Mouse (Mus musculus) CH12.LX (cell line): ENCODE data around the gene Cwc22. TPM values are rescaled to one million over a fixed set of nuclear protein-coding genes. Genes with fewer than 3 reads are reported as not detected.

Source experiments
- DNase-seq: peaks from one replicate; pipeline ENCODE4 v3.0.0-alpha.2; 2013; ENCODE audit errors: extremely low read depth
- H3K27ac ChIP-seq: 2 replicates; pipeline ENCODE4 v1.5.1; 2012; ENCODE audit warnings: low read depth, mild to moderate bottlenecking, control low read depth, moderate library complexity; ENCODE audit not compliant: insufficient read depth
- H3K27me3 ChIP-seq: replicated peaks from 2 replicates; pipeline ENCODE3; 2012; ENCODE audit warnings: inconsistent platforms
- H3K36me3 ChIP-seq, 2 experiments: replicated peaks in 1 of 2; 2 replicates each; pipeline versions ENCODE3 to v1.6.1; 2012; ENCODE audit warnings: inconsistent platforms in 1 of 2, low read length in 1 of 2, mild to moderate bottlenecking in 1 of 2, mixed read lengths in 1 of 2, moderate library complexity in 1 of 2; ENCODE audit not compliant: control insufficient read depth in 1 of 2, insufficient read depth in 1 of 2
- H3K4me1 ChIP-seq, 2 experiments: 2 replicates each; pipeline ENCODE4 v1.6.1; 2012; ENCODE audit warnings: inconsistent platforms in 1 of 2, moderate library complexity in 1 of 2; ENCODE audit not compliant: insufficient read depth in 2 of 2, control insufficient read depth in 1 of 2
- H3K4me2 ChIP-seq: 2 replicates; pipeline ENCODE4 v1.6.1; 2012; ENCODE audit warnings: low read depth, mild to moderate bottlenecking, control low read depth; ENCODE audit not compliant: poor library complexity, insufficient read depth, severe bottlenecking
- H3K4me3 ChIP-seq, 3 experiments: fragments of 150-350 bp in 1 of 3; sonication (generic) in 1 of 3; replicated peaks in 1 of 3; 2 replicates each; pipeline versions ENCODE3 to v1.5.1; 2011 to 2012; ENCODE audit warnings: low read depth in 2 of 3, low read length in 2 of 3, mild to moderate bottlenecking in 2 of 3, moderate library complexity in 2 of 3, control low read depth in 1 of 3, improper control_type of control experiment in 1 of 3, inconsistent platforms in 1 of 3, mixed read lengths in 1 of 3; ENCODE audit not compliant: poor library complexity in 1 of 3
- H3K79me2 ChIP-seq: replicated peaks from 2 replicates; pipeline ENCODE4 v1.6.1; 2012; ENCODE audit warnings: mild to moderate bottlenecking, moderate library complexity; ENCODE audit not compliant: control insufficient read depth, poor library complexity, insufficient read depth, severe bottlenecking; ENCODE audit errors: extremely low read depth
- H3K9ac ChIP-seq: 2 replicates; pipeline ENCODE4 v1.6.1; 2012; ENCODE audit warnings: low read depth, mild to moderate bottlenecking, control low read depth, moderate library complexity; ENCODE audit not compliant: insufficient read depth
- H3K9me3 ChIP-seq: replicated peaks from 2 replicates; pipeline ENCODE3; 2012; ENCODE audit warnings: low read length, inconsistent platforms, mixed read lengths
- BHLHE40 ChIP-seq: IDR thresholded peaks from 2 replicates; pipeline ENCODE4 v1.6.1; 2011; ENCODE audit warnings: mild to moderate bottlenecking, low read depth, low read length, improper control_type of control experiment
- CHD1 ChIP-seq: IDR thresholded peaks from 2 replicates; pipeline ENCODE4 v1.6.1; 2012; ENCODE audit warnings: low read depth, low read length, improper control_type of control experiment, inconsistent platforms
- CHD2 ChIP-seq: IDR thresholded peaks from 2 replicates; pipeline ENCODE4 v1.6.1; 2011; ENCODE audit warnings: low read length, improper control_type of control experiment
- ELF1 ChIP-seq: IDR thresholded peaks from 2 replicates; pipeline ENCODE4 v1.6.1; 2014; ENCODE audit warnings: low read depth, mild to moderate bottlenecking, inconsistent platforms, low read length, improper control_type of control experiment
- EP300 ChIP-seq: IDR thresholded peaks from 2 replicates; pipeline ENCODE4 v1.6.1; 2011; ENCODE audit warnings: low read length, improper control_type of control experiment
- ETS1 ChIP-seq: conservative IDR thresholded peaks from 2 replicates; pipeline ENCODE4 v1.6.1; 2012; ENCODE audit warnings: low read depth, mild to moderate bottlenecking, inconsistent platforms, low read length, improper control_type of control experiment, moderate library complexity
- JUND ChIP-seq: conservative IDR thresholded peaks from 2 replicates; pipeline ENCODE4 v1.6.1; 2011; ENCODE audit warnings: low read depth, low read length, improper control_type of control experiment
- KAT2A ChIP-seq: IDR thresholded peaks from 2 replicates; pipeline ENCODE4 v1.6.1; 2012; ENCODE audit warnings: low read length, improper control_type of control experiment, inconsistent platforms; ENCODE audit not compliant: insufficient replicate concordance
- MAFK ChIP-seq: IDR thresholded peaks from 2 replicates; pipeline ENCODE4 v1.6.1; 2011; ENCODE audit warnings: low read length, improper control_type of control experiment; ENCODE audit not compliant: insufficient replicate concordance
- MAX ChIP-seq: IDR thresholded peaks from 2 replicates; pipeline ENCODE4 v1.6.1; 2011; ENCODE audit warnings: low read length, improper control_type of control experiment
- MXI1 ChIP-seq: IDR thresholded peaks from 2 replicates; pipeline ENCODE4 v1.6.1; 2011; ENCODE audit warnings: mild to moderate bottlenecking, low read depth, low read length, improper control_type of control experiment
- MYC ChIP-seq: IDR thresholded peaks from 2 replicates; pipeline ENCODE4 v1.6.1; 2011; ENCODE audit warnings: low read depth, mild to moderate bottlenecking, improper control_type of control experiment, low read length
- NELFE ChIP-seq: IDR thresholded peaks from 2 replicates; pipeline ENCODE4 v1.6.1; 2011; ENCODE audit warnings: low read depth, low read length, improper control_type of control experiment
- PAX5 ChIP-seq: IDR thresholded peaks from 2 replicates; pipeline ENCODE4 v1.6.1; 2012; ENCODE audit warnings: low read length, inconsistent platforms, mixed read lengths
- RAD21 ChIP-seq: IDR thresholded peaks from 2 replicates; pipeline ENCODE4 v1.6.1; 2011; ENCODE audit warnings: low read depth, mild to moderate bottlenecking, low read length, improper control_type of control experiment, moderate library complexity
- RCOR1 ChIP-seq: conservative IDR thresholded peaks from 2 replicates; pipeline ENCODE4 v1.6.1; 2012; ENCODE audit warnings: low read depth, mild to moderate bottlenecking, inconsistent platforms, low read length, improper control_type of control experiment
- UBTF ChIP-seq: IDR thresholded peaks from 2 replicates; pipeline ENCODE4 v1.6.1; 2012; ENCODE audit warnings: low read depth, mild to moderate bottlenecking, inconsistent platforms, low read length, improper control_type of control experiment, moderate library complexity
- USF1 ChIP-seq: IDR thresholded peaks from 2 replicates; pipeline ENCODE4 v1.6.1; 2014; ENCODE audit warnings: low read depth, mild to moderate bottlenecking, inconsistent platforms, low read length, improper control_type of control experiment
- USF2 ChIP-seq: conservative IDR thresholded peaks from 2 replicates; pipeline ENCODE4 v1.6.1; 2011; ENCODE audit warnings: low read depth, low read length, improper control_type of control experiment
- ZC3H11A ChIP-seq: IDR thresholded peaks from 2 replicates; pipeline ENCODE4 v1.6.1; 2012; ENCODE audit warnings: low read depth, mild to moderate bottlenecking, inconsistent platforms, low read length, improper control_type of control experiment
- ZMIZ1 ChIP-seq: IDR thresholded peaks from 2 replicates; pipeline ENCODE4 v1.6.1; 2012; ENCODE audit warnings: low read depth, mild to moderate bottlenecking, inconsistent platforms, low read length, improper control_type of control experiment
- ZNF384 ChIP-seq: IDR thresholded peaks from 2 replicates; pipeline ENCODE4 v1.6.1; 2012; ENCODE audit warnings: low read depth, low read length, improper control_type of control experiment, inconsistent platforms
- dilution Hi-C: fragments of 300-500 bp; cut with MboI; formaldehyde crosslinking; loops from 2 replicates; pipeline ENCODE4 v1.14.3; 2020; ENCODE audit warnings: low sequenced_read_pairs; ENCODE audit not compliant: extremely low pct_unique_long_range_greater_than_20kb, extremely low pct_ligation_motif_present
- in situ Hi-C: fragments of 300-500 bp; cut with MboI; formaldehyde crosslinking; loops from 3 replicates; pipeline ENCODE4 v1.14.3; 2019; ENCODE audit warnings: low sequenced_read_pairs, low pct_ligation_motif_present, low pct_unique_long_range_greater_than_20kb, mixed read lengths
- polyA plus RNA-seq: library from polyadenylated mRNA; unstranded; fragments of >175 nt; gene quantifications from 2 replicates; pipeline ENCODE4 v1.2.1, GENCODE M21; 2012; ENCODE audit warnings: low read depth; ENCODE audit not compliant: insufficient read length
- total RNA-seq, 2 experiments: library from RNA; depleted of rRNA; stranded (reverse); fragments of 300-350 nt in 1 of 2; fragments of >200 nt in 1 of 2; gene quantifications; 2 replicates each; pipeline ENCODE4 v1.2.3; 2012 to 2014

Gene Cwc22
- total and polyA plus RNA-seq, 3 experiments = 51.3 to 74.5 (median 53.2) TPM

DNA sequence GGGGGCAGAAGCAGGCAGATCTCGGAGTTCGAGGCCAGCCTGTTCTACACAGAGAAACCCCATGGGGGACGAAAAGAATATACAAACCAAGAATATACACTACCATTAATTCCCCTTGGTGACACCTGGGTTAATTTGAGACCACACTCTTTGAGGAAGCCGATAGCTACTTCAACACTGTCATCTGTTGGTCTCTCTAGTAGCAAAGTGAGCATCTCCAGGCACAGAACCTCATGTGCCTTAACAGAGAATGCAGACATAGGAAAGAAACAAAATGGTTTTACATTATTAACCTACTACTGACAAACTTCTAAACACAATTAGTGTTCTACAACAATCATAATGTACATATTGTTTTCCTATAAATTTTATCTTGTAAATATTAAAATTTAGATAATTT lies 24.9 kb downstream of the Cwc22 start:
- no peak for DNase-seq
- no peak overlapping the region for H3K4me3 ChIP-seq
- H3K4me1 ChIP-seq = no peaks in the 10 kb centered on the region
- in situ Hi-C loops (no loop called here), dilution Hi-C loops (no loop called here)
- peaks cover 47 to 78% of the 10 kb centered on the region in 2 experiments for H3K36me3 ChIP-seq
- H3K27me3 ChIP-seq = no peaks in the 10 kb centered on the region
- no peaks in the 10 kb centered on the region; the same call in 1 of the 2 replicates for H3K79me2 ChIP-seq
- no peak overlapping the region for H3K4me2 ChIP-seq
- TF ChIP-seq ZC3H11A (no peak), NELFE (no peak), RCOR1 (no peak), KAT2A (no peak), BHLHE40 (no peak), ZNF384 (no peak)
- H3K9me3 ChIP-seq = peaks cover under 1% of the 10 kb centered on the region
- no peak overlapping the region for H3K27ac ChIP-seq
- no peak overlapping the region for H3K9ac ChIP-seq

- no peak overlapping the region for H3K4me3 ChIP-seq
- H3K4me1 ChIP-seq = no peaks in the 10 kb centered on the region
- no peak for DNase-seq
- in situ Hi-C loops = no loop called here
- H3K27ac ChIP-seq = no peak overlapping the region
- no peak overlapping the region for H3K4me2 ChIP-seq
- no peak overlapping the region for H3K9ac ChIP-seq
- dilution Hi-C loops = no loop called here
- H3K27me3 ChIP-seq = no peaks in the 10 kb centered on the region
- H3K9me3 ChIP-seq = no peaks in the 10 kb centered on the region
- H3K79me2 ChIP-seq = no peaks in the 10 kb centered on the region; the same call in 1 of the 2 replicates
- TF ChIP-seq EP300 (no peak), JUND (no peak), RAD21 (no peak), MAX (no peak), MYC (no peak), MAFK (no peak), RCOR1 (no peak), UBTF (no peak), USF1 (no peak), MXI1 (no peak), ETS1 (no peak), ELF1 (no peak), CHD2 (no peak), CHD1 (no peak), ZNF384 (no peak), USF2 (no peak), ZMIZ1 (no peak), PAX5 (no peak)
- peaks cover 46 to 75% of the 10 kb centered on the region in 2 experiments for H3K36me3 ChIP-seq
Measured at GRCm38 (mm10) chr2:77920621-77921020, 25.6 kb downstream of the Cwc22 start.
